Mouse (Mus musculus) liver, embryonic 14.5 days (tissue): ENCODE results near the gene Rreb1.

Source experiments
- CTCF ChIP-seq: IDR thresholded peaks from 2 replicates; pipeline ENCODE4 v1.5.1; 2016; ENCODE audit warnings: antibody characterized with exemption, low read depth, control low read depth
- EP300 ChIP-seq: IDR thresholded peaks from 2 replicates; pipeline ENCODE4 v1.6.1; 2016; ENCODE audit warnings: antibody characterized with exemption, low read depth

- TF ChIP-seq CTCF (no peak), EP300 (no peak)
Observed at GRCm38 (mm10) chr13:37773476-37773875, 4.7 kb upstream of the Rreb1 start.
